Mouse (Mus musculus) neutrophil, adult 83 days (primary cell): ENCODE results near the gene Taar7e. TPM values are rescaled to one million over a fixed set of nuclear protein-coding genes. Genes with fewer than 3 reads are reported as not detected.

Source experiments
- total RNA-seq, 2 experiments: library from RNA; stranded (reverse); gene quantifications; one replicate each; pipeline ENCODE4 v1.2.4; 2023

The Taar7e gene
- total RNA-seq = not detected

DNA sequence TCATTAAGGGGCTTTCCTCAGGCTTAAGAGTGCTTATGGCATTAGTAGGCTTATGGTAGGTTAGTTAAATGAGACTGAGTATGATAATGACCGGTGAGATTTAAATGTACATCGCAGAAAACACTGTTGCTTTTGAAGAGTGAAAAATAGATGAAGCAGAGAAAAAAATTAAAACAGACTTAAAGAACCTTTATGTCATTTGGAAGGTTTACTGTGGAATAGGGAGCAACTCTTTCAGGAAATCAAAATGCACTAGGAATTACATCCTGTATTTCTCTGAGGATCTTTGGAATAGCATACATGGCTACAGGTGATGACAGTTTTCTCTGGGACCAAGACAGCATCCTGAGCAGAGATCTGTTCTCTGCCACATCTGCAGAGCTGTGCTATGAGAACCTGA is at the start of gene Taar7e:
Taar7e (plus strand) TSS at position 301 of the 400 bp plus-strand sequence.

DNA sequence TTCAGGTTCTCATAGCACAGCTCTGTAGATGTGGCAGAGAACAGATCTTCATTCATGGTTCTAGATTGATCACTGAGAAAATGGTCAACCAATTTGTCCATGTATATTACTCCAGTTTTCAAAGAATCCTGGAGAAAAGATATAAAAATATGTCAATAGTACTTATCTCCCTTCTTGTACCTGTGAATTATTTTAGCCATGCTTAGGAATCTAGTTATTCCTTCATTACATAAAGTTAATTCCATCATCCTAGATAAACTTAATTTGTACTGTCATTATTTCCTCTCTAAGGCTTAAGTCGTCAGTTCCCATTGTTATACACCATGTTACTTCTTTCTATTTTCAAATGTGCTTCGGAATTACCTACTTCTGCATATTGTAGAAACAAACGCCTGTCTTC is 44.0 kb upstream of the Taar7e start, which contains the start of gene Taar7a:
Taar7a (minus strand) TSS at position 101 of the 400 bp plus-strand sequence.

DNA sequence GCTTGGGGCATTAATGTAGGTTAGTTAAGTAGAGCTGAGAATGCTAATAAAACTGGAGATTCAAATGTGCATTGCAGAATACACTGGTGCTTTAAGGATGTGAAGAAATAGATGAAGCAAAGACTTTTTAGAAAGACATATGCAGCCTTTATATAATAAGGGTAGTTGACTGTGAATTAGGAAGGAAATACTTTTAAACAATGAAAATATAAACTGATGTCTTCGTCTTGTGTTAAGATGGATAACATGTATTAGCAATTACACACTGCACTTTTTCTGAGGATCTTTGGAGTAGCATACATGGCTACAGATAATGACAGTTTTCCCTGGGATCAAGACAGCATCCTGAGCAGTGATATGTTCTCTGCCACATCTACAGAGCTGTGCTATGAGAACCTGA is 37.8 kb upstream of the Taar7e start, which contains the start of gene Taar7b:
Taar7b (plus strand) TSS at position 301 of the 400 bp plus-strand sequence.

DNA sequence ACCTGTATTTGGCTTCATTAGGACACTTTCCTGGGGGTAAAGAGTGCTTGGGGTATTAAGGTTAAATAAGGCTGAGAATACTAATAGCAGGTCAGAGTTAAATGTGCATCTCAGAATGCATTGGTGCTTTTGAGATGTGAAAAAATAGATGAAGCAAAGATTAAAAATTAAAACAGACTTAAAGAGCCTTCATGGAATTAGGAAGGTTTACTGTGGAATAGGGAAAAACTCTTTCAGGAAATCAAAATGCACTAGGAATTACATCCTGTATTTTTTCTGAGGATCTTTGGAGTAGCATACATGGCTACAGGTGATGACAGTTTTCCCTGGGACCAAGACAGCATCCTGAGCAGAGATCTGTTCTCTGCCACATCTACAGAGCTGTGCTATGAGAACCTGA is 10.5 kb upstream of the Taar7e start, which contains the start of gene Taar7d:
Taar7d (plus strand) TSS at position 301 of the 400 bp plus-strand sequence.

DNA sequence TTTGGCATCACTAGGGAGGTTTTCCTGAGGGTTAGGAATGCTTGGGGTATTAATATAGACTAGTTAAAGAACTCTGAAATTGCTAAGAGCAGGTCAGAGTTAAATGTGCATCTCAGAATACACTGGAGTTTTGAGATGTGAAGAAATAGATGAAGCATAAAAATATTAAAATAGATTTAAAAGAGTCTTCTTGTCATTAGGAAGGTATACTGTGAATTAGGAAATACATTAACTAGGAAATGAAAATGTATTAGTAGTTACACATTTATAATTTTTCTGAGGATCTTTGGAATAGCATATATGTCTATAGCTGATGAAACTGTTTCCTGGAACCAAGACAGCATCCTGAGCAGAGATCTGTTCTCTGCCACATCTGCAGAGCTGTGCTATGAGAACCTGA is 11.8 kb downstream of the Taar7e start, which contains the start of gene Taar7f:
Taar7f (plus strand) TSS at position 301 of the 400 bp plus-strand sequence.

DNA sequence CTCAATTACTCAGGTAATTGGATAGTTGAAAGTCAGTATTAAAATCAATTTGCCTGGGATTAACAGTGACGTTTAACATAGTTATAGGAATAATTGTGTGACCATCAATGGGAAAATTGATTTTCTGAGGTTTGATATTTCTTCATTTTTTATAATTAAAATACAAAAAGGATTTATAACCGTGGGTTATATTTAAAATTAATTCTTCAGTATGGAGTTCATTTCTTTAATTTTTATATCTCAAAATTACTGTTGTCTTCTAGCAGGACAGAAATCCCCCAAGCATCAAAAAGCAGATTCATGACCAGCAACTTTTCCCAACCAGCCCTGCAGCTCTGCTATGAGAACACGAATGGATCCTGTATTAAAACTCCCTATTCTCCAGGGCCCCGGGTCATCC is 38.8 kb downstream of the Taar7e start, which contains the start of gene Taar8a:
Taar8a (plus strand) TSS at position 301 of the 400 bp plus-strand sequence.

Other genes with a start within 250 kb of the Taar7e start
- gene Slc18b1, start 240.6 kb upstream of the Taar7e start, total RNA-seq = 1 to 10 TPM in 1 of 2 experiments, under 1 TPM in 1; 0.42 to 1.3 TPM
- 10 to 100 TPM; 44.1 to 48.1 TPM for gene Vnn3, start 186.2 kb upstream of the Taar7e start, total RNA-seq
- gene Vnn1, start 142.9 kb upstream of the Taar7e start, total RNA-seq = under 1 TPM in 1 of 2 experiments, not detected in 1; 0.46 TPM
- not detected for gene Taar1, start 117.3 kb upstream of the Taar7e start, total RNA-seq
- not detected for gene Taar2, start 99.0 kb upstream of the Taar7e start, total RNA-seq
- not detected for gene Taar3, start 88.1 kb upstream of the Taar7e start, total RNA-seq
- gene Taar4, start 77.1 kb upstream of the Taar7e start, total RNA-seq = not detected
- not detected for gene Taar5, start 66.9 kb upstream of the Taar7e start, total RNA-seq
- not detected for gene Taar6, start 52.0 kb upstream of the Taar7e start, total RNA-seq
- not detected for gene Taar7a, start 44.1 kb upstream of the Taar7e start, total RNA-seq
- not detected for gene Taar7b, start 37.7 kb upstream of the Taar7e start, total RNA-seq
- gene Taar7d, start 10.4 kb upstream of the Taar7e start, total RNA-seq = not detected
- not detected for gene Taar7f, start 11.9 kb downstream of the Taar7e start, total RNA-seq
- not detected for gene Taar8a, start 38.9 kb downstream of the Taar7e start, total RNA-seq
- not detected for gene Taar8b, start 54.7 kb downstream of the Taar7e start, total RNA-seq
- gene Taar8c, start 64.3 kb downstream of the Taar7e start, total RNA-seq = not detected
- not detected for gene Taar9, start 71.9 kb downstream of the Taar7e start, total RNA-seq
- gene Stx7, start 111.7 kb downstream of the Taar7e start, total RNA-seq = 100 to 1,000 TPM in 1 of 2 experiments, 10 to 100 TPM in 1; 87.1 to 111 TPM
- not detected for gene Moxd1, start 185.9 kb downstream of the Taar7e start, total RNA-seq